Comparison of ENCODE assay signal across 8 mouse cellular contexts in the genomic region with DNA sequence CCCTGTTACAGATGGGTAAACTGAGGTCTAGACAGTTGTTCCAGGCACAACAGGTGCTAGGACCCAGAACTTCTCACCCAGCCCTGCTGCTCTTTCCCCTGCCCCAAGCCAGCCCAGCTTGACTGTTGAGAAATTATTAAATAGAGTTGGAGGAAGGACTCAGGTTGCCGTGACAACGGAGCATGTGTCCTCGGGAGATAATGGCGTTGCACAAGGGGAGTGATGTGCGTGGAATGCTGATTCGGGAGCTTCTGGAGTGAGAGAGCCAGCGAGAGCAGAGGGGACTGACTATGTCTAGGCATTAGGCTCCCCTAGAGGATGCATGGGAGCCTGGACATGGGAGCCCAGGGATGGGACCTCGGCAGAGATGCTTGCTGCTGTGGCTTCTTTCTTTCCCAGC. TPM values are rescaled to one million over a fixed set of nuclear protein-coding genes. Genes with fewer than 3 reads are reported as not detected.
A peak's percentile ranks its signal among the peaks of the same experiment; 100 is the strongest.
DNase-seq lines count a peak whose midpoint lies in the region; ATAC-seq lines count a peak whose summit lies in the region.

No protein-coding gene starts in this region.

- no peaks in the 10 kb centered on the region for H3K9me3 ChIP-seq in embryonic facial prominence, embryonic 14.5 days (ENCODE audit: control insufficient read depth, low read length)
- H3K9me3 ChIP-seq in midbrain, embryonic 14.5 days (ENCODE audit: control insufficient read depth, low read length): no peaks in the 10 kb centered on the region

- no peaks in the 10 kb centered on the region for H3K36me3 ChIP-seq in embryonic facial prominence, embryonic 14.5 days (ENCODE audit: control insufficient read depth, insufficient read depth, low read length)
- H3K36me3 ChIP-seq in midbrain, embryonic 14.5 days (ENCODE audit: control insufficient read depth, insufficient read depth, low read length): no peaks in the 10 kb centered on the region

- WGBS in embryonic facial prominence, embryonic 14.5 days: 51% methylated on average over 8 of the region's 8 CpGs
- 2% methylated on average over 8 of the region's 8 CpGs for WGBS in midbrain, embryonic 14.5 days

- H3K4me3 ChIP-seq in embryonic facial prominence, embryonic 14.5 days (ENCODE audit: low read depth, low read length): no peak overlapping the region
- H3K4me3 ChIP-seq in midbrain, embryonic 14.5 days (replicated peaks; ENCODE audit: low read depth, low read length): no peak overlapping the region

- H3K9ac ChIP-seq in embryonic facial prominence, embryonic 14.5 days (ENCODE audit: low read depth, low read length): no peak overlapping the region
- H3K9ac ChIP-seq in midbrain, embryonic 14.5 days (replicated peaks; ENCODE audit: low read length): peak overlapping the region; percentile 34; the same call in 1 of the 2 replicates

- peak; percentile 51 for DNase-seq in Muller cell, postnatal 12 days (ENCODE audit: inconsistent ontology term)
- DNase-seq in embryonic facial prominence, embryonic 14.5 days (ENCODE audit: low spot score): peak; percentile 33
- DNase-seq in layer of hippocampus, adult 11-12 months (ENCODE audit: low spot score): peak; percentile 83
- peak; percentile 97 for DNase-seq in midbrain, embryonic 14.5 days
- DNase-seq in gastrocnemius, adult 8-10 months (ENCODE audit: low spot score in 2 of 2): no peak
- DNase-seq in lung, adult 18-20 months: no peak
- no peak for DNase-seq in kidney, postnatal 36 days
- DNase-seq in urinary bladder, postnatal 25 days (ENCODE audit: low spot score): no peak

- H3K4me2 ChIP-seq in embryonic facial prominence, embryonic 14.5 days (ENCODE audit: low read depth, low read length): no peak overlapping the region
- H3K4me2 ChIP-seq in midbrain, embryonic 14.5 days (ENCODE audit: low read length): peak overlapping the region; percentile 40

- ATAC-seq in embryonic facial prominence, embryonic 14.5 days (ENCODE audit: low read depth): peak; percentile 41; the same call in 1 of the 2 replicates
- peak; percentile 89 for ATAC-seq in midbrain, embryonic 14.5 days (ENCODE audit: low FRiP score, low TSS enrichment)

- no peaks in the 10 kb centered on the region for H3K4me1 ChIP-seq in embryonic facial prominence, embryonic 14.5 days (ENCODE audit: control insufficient read depth, insufficient read depth, low read length)
- peaks cover 89% of the 10 kb centered on the region for H3K4me1 ChIP-seq in midbrain, embryonic 14.5 days (ENCODE audit: control insufficient read depth, insufficient read depth, low read length)

- H3K27ac ChIP-seq in embryonic facial prominence, embryonic 14.5 days (replicated peaks; ENCODE audit: low read depth, low read length): no peak overlapping the region
- H3K27ac ChIP-seq in midbrain, embryonic 14.5 days (replicated peaks; ENCODE audit: low read depth, low read length): peak overlapping the region; percentile 90

- peaks cover 31% of the 10 kb centered on the region for H3K27me3 ChIP-seq in embryonic facial prominence, embryonic 14.5 days (replicated peaks; ENCODE audit: control insufficient read depth, insufficient read depth, low read length)
- H3K27me3 ChIP-seq in midbrain, embryonic 14.5 days (ENCODE audit: control insufficient read depth, insufficient read depth, low read length): no peaks in the 10 kb centered on the region

RNA-seq across cellular contexts. Expression of a gene that starts 7.7 kb away (rescaled TPM):
- polyA plus RNA-seq in embryonic facial prominence, embryonic 14.5 days (2014; fragmentation: Nextera tagmentation; extraction: Ambion mirVana): 2.7 and 2.8 TPM in 2 replicates
- 116 and 125 TPM in 2 replicates for polyA plus RNA-seq in midbrain, embryonic 14.5 days (2014; fragmentation: Nextera tagmentation; extraction: Ambion mirVana)
- under 1 TPM in 2 of 4 experiments, not detected in 2; 0.34 to 0.75 TPM for total RNA-seq in gastrocnemius, adult 8-10 months (2022)

Comparison
In these comparisons a context has a peak if more than half of its experiments do, and no peak if none do; other contexts are left out.
1. DNase-seq: peak in Muller cell, postnatal 12 days (single experiment), embryonic facial prominence, embryonic 14.5 days (single experiment), layer of hippocampus, adult 11-12 months (single experiment) and midbrain, embryonic 14.5 days (single experiment); none in gastrocnemius, adult 8-10 months (0 of 2), lung, adult 18-20 months (0 of 2), kidney, postnatal 36 days (0 of 2) and urinary bladder, postnatal 25 days (single experiment).
2. RNA of a gene that starts 7.7 kb away (polyA plus RNA-seq): 116 to 125 TPM in midbrain, embryonic 14.5 days; 2.7 to 2.8 TPM in embryonic facial prominence, embryonic 14.5 days; every median in the first group is over 10 times any median in the second.